Mouse (Mus musculus) adrenal gland, adult 2 months (tissue): Measurements from ENCODE around the gene Ccdc175. TPM values are rescaled to one million over a fixed set of nuclear protein-coding genes. Genes with fewer than 3 reads are reported as not detected.

ENCODE experiments used
- DNase-seq: peaks from one replicate; pipeline ENCODE4 v3.0.0; 2021
- long read RNA-seq: library from polyadenylated mRNA; stranded (forward); transcript quantifications from one replicate; pipeline ENCODE4 v2.0.0, GENCODE M21; 2021
- polyA plus RNA-seq: library from polyadenylated mRNA; depleted of rRNA; stranded (reverse); fragments of >200 nt; gene quantifications from 2 replicates; pipeline ENCODE4 v1.2.3, GENCODE M21; 2012; rRNA removed
- total RNA-seq, 2 experiments: library from RNA; stranded (reverse); gene quantifications; 2 replicates each; pipeline ENCODE4 v1.2.3; 2021

Gene Ccdc175
- total RNA-seq (not detected), polyA plus RNA-seq (not detected in 2 replicates)
- long read RNA-seq = 0 reads

DNA sequence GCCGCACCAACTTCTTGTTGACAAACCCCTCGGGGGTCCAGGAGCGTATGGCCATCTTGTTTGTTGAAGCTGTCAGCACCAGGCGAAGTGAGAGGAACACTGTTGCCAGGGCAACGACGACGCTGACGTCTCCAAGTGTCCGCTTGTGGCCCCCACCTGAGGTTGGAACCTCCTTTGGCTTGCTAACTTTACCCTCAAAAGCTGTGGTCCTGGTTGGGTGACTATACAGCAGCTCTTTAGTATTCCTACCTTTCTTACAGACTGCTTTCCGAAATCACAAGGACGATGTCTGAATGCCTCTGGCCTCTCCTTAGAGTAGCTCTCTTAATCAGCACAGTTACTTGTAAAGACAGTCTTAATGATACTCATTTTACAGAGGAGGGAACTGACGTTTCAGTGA lies at the start of gene Ccdc175:
Ccdc175 (minus strand) TSS at position 101 of the 400 bp plus-strand sequence.
- no peak for DNase-seq

DNA sequence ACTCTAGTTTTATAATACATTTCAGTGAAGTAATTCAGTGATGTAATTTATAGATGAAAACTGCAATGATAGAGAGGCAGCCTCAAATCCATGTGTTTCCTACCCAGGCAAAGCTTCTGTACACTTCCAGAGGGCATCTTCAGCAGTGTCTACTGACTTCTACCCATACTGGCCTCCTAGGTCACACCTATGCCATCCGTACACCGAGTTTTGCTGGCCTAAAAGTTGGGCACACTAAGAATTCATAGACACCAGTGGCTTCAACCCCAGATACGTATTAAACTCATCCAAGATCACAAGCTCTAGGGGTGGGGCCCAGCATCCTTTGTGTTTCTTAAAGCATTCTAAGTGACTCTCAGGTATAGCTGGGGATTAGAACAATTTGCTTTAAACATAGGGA lies 49.3 kb upstream of the Ccdc175 start:
- DNase-seq = no peak

DNA sequence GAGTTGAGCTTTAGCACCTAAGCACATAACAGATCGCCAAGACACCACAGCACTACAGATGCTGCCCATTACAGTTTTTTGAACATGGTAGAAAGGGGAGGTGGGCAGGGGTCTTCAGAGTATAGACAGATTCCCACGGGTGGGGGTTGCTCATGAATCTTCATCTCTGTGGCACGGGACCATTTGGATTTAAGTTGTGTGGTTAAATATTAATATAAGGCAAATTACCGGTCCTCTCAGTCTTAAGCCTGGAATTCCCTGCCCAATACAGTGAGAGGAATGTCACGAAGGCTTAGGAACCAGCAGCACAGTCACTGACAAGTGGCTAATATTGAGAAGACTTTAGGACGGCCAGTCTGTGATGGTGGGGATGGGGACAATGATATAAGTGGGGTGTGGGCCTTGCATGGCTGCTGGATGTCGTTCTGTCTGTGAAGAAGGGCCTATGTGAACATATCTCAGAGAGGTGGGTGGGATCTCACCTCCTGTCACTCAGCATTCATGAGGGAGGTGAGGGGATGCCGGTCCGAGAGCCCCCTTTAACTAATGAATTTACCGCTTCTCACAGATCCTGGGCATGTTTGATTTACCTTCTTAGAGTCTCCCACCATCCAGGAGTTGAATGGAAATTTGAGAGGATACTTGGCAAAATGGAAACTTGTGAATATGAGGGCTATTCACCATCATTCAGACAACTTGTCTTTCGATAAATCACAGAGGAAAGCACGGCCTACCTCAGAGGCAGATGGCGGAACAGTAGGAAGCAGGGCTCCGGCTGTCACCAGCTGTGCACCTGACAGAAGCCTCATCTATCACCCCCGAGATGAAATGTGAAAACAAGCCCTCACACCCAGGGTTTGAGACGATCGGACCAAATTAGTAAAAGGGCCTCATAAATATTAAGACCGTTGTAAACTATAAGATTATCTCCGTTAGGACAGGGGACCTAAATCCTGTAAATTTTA lies 48.3 kb upstream of the Ccdc175 start:
- no peak for DNase-seq

DNA sequence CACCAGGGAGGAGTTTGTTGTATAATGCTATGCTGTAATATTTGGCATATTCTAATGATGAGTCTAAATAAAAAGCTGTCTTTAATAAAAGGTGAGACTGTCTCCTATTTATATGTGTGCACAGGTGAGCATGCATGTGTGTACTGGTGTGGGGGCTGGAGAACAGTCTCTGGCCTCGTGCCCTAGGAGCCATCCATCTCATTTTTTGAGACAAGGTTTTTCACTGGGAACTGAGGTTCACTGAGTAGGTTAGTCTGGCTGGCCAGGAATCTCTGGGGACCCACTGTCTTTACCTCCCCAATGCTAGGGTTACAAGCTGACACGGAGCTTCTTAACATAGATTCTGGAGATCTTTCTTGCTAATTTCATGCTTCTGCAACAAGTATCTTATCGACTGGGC lies 47.3 kb upstream of the Ccdc175 start:
- DNase-seq = no peak

DNA sequence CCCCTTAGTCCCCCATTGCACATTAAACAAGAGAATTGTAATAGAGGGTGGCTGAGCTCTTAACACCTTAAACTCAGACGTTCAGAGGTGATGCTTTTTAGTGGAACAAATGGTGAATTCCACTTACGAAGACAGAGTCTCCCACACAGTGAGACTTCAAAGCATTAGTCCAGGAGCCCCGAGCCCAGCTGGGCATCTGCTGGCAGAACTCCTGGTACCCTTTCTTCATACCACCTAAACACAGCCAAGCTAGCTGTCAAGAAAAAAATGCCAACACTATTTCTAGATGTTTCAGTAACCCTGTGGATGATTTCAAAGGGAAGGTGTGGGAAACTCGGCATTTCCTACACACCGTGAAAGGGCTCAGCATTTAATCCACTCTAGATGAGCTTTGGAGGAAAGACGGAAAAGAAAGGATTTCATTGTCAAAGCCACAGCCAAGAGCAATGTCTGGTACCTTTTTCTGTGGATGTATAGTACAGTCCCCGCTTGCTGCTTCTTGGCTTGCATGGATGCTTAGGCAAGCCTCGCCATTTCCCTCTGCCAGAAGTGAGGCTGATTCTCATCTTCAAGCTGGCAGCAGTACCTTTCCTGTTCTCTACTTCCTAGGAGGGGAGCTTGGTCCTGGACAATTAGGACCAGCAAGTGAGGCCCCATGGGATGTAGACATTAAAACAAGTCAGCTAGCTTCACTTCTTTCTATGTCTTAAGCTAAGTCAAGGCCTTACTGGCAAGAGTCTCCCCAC lies 44.8 kb upstream of the Ccdc175 start:
- no peak for DNase-seq

DNA sequence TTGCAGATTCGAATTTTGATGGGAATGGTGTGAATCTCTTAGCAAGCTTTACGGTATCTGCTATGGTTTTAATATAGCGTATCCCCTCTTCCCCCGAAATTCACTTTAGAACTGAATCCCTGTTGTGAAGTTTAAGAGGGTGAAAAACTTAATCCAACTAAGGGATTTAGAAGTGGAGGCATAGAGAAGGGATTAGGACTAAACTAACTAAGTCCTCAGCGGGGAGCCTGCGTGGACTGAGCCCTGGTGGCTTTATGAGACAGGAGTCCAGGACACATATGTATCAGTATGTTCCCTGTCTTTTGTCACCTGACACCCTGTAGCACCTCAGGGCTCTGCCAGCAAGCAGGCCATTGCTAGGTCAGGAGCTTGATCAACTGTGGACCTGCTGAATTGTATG lies 42.9 kb upstream of the Ccdc175 start:
- DNase-seq = no peak

DNA sequence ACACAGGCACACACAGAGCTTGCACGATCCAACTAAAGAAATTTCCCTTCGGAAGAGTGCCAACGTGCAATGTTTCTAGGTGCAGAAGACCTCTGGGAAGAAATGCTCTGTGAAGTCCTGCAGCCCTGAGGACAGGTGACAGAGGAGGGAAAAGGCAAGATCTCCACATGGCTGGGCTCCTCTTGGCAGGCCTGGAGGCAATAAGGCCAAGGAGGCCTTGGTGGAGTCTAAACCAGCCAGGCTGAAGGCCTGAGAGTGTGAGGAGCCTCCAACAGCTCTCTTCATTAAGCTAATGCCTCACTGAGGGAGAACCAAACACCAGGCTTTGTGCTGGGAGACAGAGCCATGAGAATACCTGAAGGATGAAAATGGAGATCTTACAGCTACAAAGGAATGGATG lies 40.5 kb upstream of the Ccdc175 start:
- DNase-seq = no peak

DNA sequence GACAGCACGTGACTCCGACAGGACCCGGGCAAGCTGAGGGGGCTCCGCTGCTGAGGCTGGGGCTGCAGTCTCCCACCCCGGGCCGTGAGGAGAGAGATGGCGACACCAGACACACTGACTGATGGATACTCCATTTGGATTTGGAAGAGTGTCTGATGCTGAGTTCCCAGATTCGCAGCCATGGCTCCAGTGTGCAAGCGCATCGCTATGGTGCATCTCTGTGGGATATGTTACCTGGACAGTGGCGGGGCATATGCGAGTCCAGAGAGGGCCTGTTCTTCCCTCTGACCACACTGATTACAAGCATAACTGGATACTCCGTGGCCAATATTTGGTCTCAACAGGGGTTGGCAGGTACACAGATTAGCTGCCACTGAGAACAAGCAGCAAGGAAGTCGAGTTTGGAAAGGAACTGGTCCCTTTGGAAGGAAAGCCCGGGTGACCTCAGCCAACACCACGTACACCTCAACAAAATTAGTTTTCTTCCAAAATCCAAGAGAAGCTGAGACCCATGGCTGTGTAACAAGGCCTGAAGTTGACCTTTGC lies 38.8 kb upstream of the Ccdc175 start:
- DNase-seq = no peak

DNA sequence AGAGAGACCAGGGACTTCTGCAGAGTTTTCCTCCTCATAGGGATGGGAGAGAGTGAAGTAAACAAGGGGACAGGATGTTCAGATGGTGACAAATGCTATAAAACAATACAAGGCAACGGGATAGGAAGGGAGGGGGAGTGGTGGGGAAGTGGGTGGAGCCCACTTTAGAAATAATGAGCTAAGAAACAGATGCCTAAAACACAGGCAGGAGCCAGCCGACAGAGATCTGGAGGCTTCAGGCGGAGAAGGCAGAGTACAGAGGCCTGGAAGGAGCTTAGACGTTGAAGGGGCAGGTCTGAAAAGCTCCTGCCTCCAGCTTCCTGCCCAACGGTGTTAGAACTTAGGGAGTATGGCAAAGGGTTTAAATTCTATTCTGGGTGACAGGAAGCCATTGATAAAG lies 28.7 kb upstream of the Ccdc175 start:
- no peak for DNase-seq

DNA sequence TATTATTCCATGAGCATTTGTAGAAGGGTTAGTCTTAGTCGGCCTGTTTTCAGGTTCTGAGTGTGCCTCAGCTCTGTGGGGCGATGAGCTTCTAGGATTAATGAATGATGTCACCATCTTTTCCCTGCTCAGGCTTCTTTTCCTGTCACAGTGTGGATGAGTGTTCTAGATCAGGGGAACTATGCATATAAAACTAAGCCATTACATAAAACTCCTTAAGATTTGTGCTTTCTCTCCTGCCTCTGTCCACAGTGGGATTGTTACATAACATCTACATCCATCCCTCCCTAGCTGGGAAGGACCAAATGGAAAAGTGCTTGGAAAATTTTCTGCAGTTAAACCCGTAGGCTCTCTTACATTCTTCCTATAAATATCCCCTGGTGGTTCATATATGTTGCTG lies 16.0 kb upstream of the Ccdc175 start:
- no peak for DNase-seq

DNA sequence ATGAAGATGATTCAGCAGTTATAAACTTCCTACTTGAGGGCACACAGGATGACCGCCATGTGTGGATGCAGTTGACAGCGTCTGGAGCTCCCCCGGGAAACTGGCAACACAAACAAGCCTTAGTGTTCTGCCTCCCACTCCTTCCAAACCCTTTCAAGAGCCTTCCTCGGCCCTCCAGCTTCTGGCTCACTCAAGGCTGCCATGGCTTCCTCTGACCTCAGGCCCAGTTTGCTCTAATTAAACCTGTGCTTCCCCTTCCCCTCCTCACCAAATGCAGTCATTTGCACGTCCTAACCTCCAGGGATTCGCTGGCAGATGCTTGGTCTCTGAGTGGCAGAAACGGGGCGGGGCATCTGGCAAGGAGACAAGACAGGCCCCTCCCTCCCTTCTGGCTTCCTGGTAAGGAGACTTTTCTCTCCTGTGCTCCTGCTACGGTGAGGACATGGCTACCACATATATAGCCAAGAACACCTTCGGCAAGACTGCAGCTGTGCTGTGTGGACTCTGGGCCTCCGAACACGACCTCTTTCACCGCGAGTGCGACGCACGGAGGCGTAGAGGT lies 13.2 kb upstream of the Ccdc175 start:
- DNase-seq = no peak

DNA sequence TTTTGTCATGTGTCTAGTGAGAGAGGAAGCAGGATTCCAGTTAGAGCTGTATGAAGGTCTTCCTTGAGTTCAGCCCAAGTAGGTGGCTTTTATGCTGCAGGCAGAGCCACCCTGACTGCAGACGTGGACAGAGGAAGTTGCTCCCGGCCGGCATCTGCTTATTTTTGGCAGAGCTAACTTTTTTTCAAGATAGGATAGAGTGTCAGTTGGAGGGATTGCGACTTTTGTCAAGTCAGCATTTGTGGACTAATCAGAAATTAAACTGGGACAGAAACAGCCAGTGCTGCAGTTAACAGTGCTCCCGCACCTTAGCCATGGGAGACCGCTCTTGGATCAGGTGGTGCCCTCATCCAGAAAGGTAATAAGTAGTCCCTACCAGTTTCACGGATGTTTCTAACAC lies 12.6 kb upstream of the Ccdc175 start:
- DNase-seq = no peak

DNA sequence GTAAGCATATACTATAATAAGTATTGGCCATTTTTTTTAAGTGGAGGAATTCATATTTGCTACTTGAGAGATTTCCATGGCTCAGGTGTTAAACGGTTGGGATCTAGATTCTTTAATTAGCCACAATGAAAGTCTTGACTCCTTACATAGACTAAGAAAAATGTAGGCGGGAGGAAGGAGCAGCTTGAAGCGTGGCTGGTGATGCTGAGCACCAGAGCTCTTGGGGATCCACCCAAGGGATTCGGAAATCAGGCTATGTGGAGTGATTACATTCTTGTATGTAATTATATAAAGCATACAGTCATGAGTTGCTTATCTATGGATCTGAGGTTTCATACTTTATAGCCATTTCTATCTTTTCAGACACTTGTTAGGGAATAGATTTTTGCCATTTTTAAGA lies 5.3 kb downstream of the Ccdc175 start:
- DNase-seq = no peak

DNA sequence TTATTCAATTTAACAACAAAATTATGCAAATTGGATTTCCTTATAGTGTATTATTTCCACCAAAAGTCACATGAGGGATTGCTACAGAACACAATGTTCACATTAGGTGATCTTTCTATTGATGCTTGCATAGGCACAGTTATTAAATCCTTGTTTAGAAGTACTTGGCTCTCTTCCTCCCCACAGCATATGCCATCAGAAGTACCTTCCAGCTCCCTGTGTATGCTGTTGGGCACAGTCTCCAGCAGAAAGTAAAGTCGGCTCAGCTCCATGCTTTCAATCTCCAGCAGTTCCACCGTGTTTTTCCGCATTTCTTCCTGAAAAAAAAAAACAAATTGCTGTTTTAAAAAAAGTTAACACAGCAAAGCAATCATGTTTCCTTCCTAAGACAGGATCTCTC lies 6.5 kb downstream of the Ccdc175 start:
- DNase-seq = no peak

DNA sequence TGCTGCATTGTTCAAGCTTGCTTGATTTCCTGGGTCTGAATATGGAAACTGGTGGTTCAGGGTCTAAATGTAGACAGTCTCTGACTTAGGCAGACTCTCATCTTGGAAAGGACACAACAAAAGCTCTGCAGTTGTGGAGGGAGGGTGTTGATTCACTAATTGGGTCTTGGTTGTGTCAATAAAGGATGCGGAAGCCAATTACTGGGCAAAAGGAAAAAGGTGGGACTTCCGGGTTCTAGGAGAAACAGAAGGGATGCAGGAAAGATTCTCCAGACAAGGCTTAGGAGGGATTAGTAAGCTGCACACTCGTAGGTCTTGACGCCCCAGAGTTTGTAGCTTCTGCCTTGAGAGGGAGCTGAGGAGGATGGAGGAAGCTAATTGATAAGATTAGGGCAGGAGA lies 26.4 kb downstream of the Ccdc175 start:
- no peak for DNase-seq

DNA sequence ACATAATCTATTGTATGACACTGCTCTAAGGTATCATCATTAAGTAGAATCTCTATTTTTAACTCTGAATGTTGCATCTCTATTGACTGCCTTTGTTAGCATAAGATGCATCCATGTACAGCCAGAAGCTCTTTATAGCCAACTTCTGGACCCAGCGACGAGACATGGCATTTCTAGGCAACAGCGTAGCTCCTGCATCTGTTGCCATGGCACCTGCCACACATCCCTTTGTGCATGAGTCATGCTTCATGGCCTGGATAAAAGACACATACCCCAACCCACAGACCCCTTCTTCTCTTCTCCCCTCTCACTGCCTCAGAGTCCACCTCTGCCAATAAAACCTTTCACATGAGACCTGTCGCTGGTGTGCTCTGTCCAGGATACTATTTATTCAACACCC lies 34.0 kb downstream of the Ccdc175 start:
- DNase-seq = no peak

DNA sequence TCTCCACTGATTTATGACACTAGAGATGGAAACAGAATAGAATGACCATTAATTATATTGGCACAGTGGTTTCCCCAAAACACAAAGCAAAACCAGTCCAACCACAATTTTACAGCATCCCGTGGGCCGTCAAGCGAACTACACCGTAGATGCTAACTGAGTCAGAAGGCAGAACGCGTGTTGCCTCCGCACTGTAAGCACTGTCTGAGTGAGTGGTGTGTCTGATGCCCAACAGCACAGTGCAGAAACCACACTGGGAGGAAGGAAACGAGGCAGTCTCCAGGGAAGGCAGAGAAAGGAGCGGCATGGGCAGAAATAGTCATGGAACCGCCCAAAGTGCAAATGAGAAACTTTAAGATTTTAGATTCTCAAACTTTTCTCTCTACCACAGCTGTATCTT lies 55.6 kb downstream of the Ccdc175 start:
- no peak for DNase-seq

DNA sequence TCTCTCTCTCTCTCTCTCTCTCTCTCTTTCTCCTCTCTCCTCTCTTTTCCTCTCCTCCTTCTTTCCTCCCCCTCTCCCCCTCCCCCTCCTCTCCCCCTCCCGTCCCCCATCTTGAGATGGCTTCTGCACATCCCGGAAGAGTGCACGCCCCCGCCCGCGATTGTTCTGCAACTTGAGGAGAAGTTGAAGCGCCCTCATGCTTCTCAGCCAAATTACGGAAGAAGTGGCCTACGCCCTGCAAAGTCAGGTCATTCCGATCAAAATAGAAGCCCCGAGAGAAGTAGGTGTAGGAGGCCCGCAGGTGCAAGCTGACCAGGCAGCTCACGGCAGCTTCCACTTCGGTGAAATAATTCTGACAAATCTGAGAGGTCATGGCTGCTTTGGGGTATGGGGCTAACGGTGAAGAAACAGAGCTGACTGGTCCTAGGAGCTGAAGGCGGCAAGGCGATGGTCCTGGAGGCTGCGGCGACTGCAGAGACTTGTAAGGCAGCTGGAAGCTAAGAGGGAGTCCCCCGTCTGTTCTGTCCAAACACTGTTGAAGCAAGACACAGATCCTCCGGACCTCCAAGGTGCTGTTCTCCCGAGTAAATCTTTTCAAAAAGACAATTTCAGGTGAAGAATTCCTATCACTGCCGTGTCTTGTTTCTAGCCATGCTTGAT lies 69.0 kb downstream of the Ccdc175 start:
- no peak for DNase-seq

DNA sequence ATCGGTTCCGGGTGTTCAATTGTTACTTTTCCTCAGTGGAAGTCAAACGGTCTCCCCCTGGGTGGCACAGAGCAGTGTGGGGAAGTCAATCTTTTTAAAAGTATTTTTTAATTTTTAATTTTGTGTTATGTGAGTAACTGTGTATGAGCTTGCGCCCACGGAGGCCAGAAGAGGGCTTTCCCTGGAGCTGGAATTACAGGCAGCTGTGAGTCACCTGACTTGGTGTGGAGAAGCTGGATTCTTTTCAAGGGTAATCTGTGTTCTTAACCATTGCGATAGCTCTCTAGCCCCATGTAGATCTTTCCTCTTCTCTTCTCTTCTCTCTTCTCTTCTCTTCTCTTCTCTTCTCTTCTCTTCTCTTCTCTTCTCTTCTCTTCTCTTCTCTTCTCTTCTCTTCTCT lies 69.7 kb downstream of the Ccdc175 start:
- peak; percentile 29 for DNase-seq

DNA sequence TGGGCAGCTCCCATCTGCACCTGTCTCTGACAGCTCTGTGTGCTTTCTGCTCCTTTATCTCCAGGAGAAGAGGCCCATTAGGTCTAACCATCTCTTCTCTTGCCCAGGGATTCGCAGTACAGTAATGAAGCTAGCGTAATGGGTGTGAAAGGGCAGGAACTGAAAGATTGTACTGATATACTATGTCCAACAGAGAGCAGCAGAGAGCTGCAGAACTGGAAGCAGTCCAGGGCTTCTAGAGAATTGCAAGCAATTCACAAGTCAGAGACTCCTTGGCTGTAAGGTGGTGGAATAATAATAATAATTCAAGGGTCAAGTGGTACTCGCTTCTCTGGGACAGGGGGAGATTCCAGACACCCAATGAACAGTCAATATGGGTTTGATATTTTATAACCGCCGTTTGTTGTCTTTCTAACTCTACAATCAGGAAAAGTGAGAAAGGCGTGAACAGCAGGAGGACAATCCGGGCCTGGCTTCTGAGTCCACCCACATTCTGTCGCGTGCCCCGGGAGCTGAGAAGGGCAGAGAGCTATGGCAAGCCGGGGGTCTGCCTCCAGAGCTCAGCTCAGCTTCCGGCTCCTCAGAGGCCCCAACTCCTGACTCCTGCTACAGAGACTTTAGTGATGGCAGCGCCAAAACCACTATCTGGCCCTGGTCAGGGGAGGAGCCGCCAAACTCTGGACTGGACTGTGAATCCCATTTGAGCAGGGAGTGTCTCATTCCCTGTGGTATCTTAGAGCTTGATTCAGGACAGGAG lies 80.1 kb downstream of the Ccdc175 start:
- peak; percentile 66 for DNase-seq

DNA sequence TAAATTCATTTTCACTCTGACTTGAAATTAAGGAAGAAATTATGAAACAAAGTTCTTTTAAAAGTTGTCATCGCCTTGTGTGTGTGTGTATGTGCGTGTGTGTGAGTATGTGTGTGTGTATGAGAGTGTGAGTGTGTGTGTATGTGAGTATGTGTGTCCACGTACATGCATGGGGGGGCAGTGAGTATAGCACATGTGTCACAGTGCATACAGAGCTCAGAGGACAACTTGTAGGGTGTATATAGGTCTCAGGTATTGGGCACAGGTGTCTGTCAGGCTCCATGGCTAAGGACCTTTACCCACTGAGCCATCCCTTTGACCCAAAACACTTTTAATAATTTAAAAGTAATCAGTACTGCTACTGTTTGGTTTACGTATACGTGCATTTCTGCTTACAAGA lies 80.8 kb downstream of the Ccdc175 start:
- no peak for DNase-seq
